Mouse (Mus musculus) testis, adult 2 months (tissue): ENCODE results near the gene Tmem254c. TPM values are rescaled to one million over a fixed set of nuclear protein-coding genes. Genes with fewer than 3 reads are reported as not detected.
"Not testable (repeated sequence)": the region's sequence is repeated elsewhere in the genome, so short reads cannot be mapped to it uniquely, and the experiment has no call there.

ENCODE experiments used
- H3K27ac ChIP-seq: fragments of 200-500 bp; 2 replicates; pipeline ENCODE4 v1.5.1; 2012; ENCODE audit warnings: low read depth, low read length; ENCODE audit not compliant: control insufficient read depth, insufficient read depth
- H3K27me3 ChIP-seq: fragments of 200-500 bp; 2 replicates; pipeline ENCODE4 v1.6.1; 2012; ENCODE audit warnings: mild to moderate bottlenecking, low read length, moderate library complexity; ENCODE audit not compliant: control insufficient read depth, insufficient read depth
- H3K36me3 ChIP-seq: fragments of 200-500 bp; 2 replicates; pipeline ENCODE4 v1.6.1; 2012; ENCODE audit warnings: mild to moderate bottlenecking, low read length; ENCODE audit not compliant: control insufficient read depth, insufficient read depth
- H3K4me1 ChIP-seq: fragments of 200-500 bp; 2 replicates; pipeline ENCODE4 v1.6.1; 2012; ENCODE audit warnings: low read length; ENCODE audit not compliant: control insufficient read depth, insufficient read depth
- H3K4me3 ChIP-seq: fragments of 200-500 bp; 2 replicates; pipeline ENCODE4 v1.5.1; 2012; ENCODE audit warnings: low read depth, mild to moderate bottlenecking, low read length, moderate library complexity, mixed read lengths; ENCODE audit not compliant: control insufficient read depth
- polyA plus RNA-seq: library from polyadenylated mRNA; depleted of rRNA; stranded (reverse); fragments of >200 nt; gene quantifications from 2 replicates; pipeline ENCODE4 v1.2.3, GENCODE M21; 2012; rRNA removed

Tmem254c gene
- polyA plus RNA-seq, 1 experiment, result not detected

DNA sequence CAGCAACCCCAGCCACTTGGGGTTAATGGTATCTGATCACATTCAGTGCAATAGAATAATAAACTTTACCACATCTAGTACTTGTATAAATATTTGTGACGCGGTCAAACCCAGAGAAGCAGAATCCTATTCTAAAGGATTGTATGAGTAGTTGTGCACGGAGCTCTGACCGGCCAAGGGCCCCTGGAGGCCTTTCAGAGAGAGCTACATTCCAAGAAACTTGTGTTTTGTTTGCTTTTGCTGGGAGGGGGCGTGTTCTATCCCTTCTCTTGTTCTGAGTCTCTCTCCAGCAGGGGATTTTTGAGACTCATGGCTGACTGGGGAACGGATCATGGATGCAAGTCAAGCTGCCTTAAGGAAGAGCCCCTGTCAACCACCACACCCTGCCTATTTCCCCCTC, 31.7 kb downstream of the Tmem254c start:
- H3K4me1 ChIP-seq, H3K27ac ChIP-seq, H3K4me3 ChIP-seq, H3K36me3 ChIP-seq, H3K27me3 ChIP-seq: not testable (repeated sequence)

DNA sequence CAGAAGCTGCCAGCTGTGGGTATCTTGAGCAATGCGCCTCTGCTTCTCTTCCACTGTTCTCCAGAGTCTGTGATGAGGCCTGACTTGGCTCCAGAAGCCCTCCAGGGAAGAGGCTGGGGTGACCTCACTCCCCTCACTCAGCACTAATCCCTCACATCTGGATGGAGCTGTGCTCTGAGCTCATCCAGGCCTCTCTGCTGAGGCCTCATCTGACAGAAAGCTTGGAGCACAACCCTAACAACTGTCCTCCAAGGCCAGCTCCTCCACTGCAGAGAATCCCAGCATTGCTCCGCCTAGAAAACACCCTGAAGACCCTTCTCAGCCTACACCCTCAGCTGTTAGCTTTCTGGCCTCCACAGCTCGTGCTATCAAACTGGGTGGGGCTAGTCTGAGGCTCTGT, 32.8 kb downstream of the Tmem254c start:
- not testable (repeated sequence) for H3K36me3 ChIP-seq, H3K4me3 ChIP-seq, H3K4me1 ChIP-seq, H3K27ac ChIP-seq, H3K27me3 ChIP-seq

DNA sequence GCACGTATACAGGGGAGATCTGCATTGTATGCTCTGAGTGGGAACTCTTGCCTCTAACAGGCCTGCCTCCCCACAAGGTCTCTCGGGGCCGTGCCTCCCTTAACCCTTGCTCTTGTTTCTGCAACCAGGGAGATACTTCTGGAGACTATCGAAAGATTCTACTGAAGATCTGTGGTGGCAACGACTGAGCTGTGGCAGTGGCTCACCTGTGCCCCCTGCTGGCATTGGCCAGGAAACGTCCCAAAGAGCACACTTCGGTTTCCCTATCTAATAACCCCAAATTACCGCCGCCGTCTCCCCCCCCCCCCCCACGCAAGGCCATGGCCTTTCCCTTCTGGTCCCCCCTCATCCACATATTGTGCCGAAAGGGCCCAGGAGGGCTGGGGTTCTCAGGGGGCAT, 41.5 kb downstream of the Tmem254c start:
- H3K27me3 ChIP-seq, H3K4me3 ChIP-seq, H3K36me3 ChIP-seq, H3K4me1 ChIP-seq, H3K27ac ChIP-seq: not testable (repeated sequence)

DNA sequence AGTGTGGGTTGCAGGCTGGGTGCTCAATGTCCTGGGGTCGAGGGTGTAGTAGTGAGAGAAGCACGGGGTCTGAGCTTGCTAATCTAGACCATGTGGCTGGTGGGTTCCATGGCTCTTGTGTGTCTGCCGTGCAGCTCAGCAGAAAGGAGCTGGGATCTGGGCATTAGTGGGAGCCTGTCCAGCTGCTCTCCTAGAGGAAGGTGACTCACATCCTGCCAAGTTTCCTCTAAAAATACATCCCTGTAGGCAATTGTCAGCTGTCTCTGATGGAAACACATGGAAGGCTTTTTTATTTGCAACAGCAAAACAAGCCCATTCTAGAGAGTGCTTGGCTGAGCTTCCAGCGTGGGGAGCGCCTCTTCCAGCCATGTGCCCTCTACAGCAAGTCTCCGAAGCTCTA, 44.3 kb downstream of the Tmem254c start:
- H3K36me3 ChIP-seq, H3K27ac ChIP-seq, H3K27me3 ChIP-seq: not testable (repeated sequence)

DNA sequence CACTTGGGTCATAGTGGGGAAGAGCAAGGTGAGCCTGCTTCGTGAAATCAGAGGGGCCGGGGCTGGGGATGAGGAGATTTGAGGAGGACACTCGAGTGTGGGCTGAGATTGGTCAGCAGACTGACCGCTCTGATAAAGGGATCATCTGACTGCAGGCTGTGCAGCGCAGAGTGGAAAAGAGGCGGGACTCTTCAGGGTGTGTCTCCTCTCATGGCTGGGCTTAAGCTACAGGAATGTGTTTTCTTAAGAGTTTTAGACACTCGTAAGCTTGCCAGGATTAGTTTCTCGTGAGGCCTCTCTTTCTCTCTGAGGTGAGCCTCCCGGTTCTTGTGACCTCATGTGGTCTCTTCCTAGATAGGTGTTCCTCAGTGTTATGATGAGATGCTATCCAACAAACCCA, 45.6 kb downstream of the Tmem254c start:
- not testable (repeated sequence) for H3K4me1 ChIP-seq, H3K27me3 ChIP-seq, H3K27ac ChIP-seq, H3K36me3 ChIP-seq, H3K4me3 ChIP-seq

More for the DNA sequence above, 44.3 kb downstream of the Tmem254c start:
- not testable (repeated sequence) for H3K4me3 ChIP-seq, H3K4me1 ChIP-seq

DNA sequence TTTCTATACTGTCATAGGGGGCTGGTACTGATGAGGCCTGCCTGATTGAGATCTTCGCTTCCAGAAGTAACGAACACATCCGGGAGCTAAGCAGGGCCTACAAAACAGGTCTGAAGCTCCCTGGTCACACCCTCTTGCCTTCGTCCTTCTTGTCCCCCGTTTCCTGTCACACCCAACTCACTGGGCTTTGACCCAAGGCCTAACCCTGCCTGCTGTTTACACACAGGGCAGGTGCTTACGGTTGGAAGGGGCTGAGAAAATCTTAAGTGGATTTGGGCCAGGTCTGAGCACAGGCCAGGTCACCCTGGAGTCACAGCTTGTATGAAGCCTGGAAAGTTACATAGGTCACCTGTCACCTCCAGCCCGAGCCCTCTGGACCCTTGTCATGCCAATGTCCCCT, 50.7 kb downstream of the Tmem254c start:
- H3K4me3 ChIP-seq, H3K36me3 ChIP-seq, H3K4me1 ChIP-seq, H3K27me3 ChIP-seq, H3K27ac ChIP-seq: not testable (repeated sequence)

Other genes starting within 250 kb of the Tmem254c start
- 55.8 and 59.2 TPM in 2 replicates for gene Anxa11, start 225.2 kb downstream of the Tmem254c start, polyA plus RNA-seq
- gene Plac9a, start 164.3 kb downstream of the Tmem254c start, polyA plus RNA-seq, result 1.9 TPM in 2 replicates
- gene Tmem254a, start 139.7 kb downstream of the Tmem254c start, polyA plus RNA-seq, result 0.74 and 1.1 TPM in 2 replicates
- 0.06 TPM in 1 of 2 replicates, not detected in the other for gene Cphx1, start 129.1 kb downstream of the Tmem254c start, polyA plus RNA-seq
- 0.07 and 0.12 TPM in 2 replicates for gene Duxbl1, start 88.8 kb downstream of the Tmem254c start, polyA plus RNA-seq
- gene Gm9780, start 24.6 kb downstream of the Tmem254c start, polyA plus RNA-seq, result 8.4 and 19.8 TPM in 2 replicates
- gene Cphx2, start 14.2 kb upstream of the Tmem254c start, polyA plus RNA-seq, result not detected in 2 replicates
- not detected in 2 replicates for gene Cphx3, start 14.9 kb upstream of the Tmem254c start, polyA plus RNA-seq
- 0.04 and 0.05 TPM in 2 replicates for gene Duxbl2, start 51.0 kb upstream of the Tmem254c start, polyA plus RNA-seq
- 36.9 and 50.3 TPM in 2 replicates for gene Plac9b, start 115.1 kb upstream of the Tmem254c start, polyA plus RNA-seq
- gene Tmem254b, start 139.7 kb upstream of the Tmem254c start, polyA plus RNA-seq, result 6.8 and 7.3 TPM in 2 replicates
- gene Duxbl3, start 190.6 kb upstream of the Tmem254c start, polyA plus RNA-seq, result 0.04 TPM in 1 of 2 replicates, not detected in the other